Mouse (Mus musculus): ENCODE data around the gene Ugp2. TPM values are rescaled to one million over a fixed set of nuclear protein-coding genes. Genes with fewer than 3 reads are reported as not detected.
"Not testable (repeated sequence)": the region's sequence is repeated elsewhere in the genome, so short reads cannot be mapped to it uniquely, and the experiment has no call there.

Gene Ugp2
- total RNA-seq, 2 experiments from 2014 or later = 27.5 to 51.9 TPM

GRCm38 (mm10) chr11:21339088-21339487 lies 31.9 kb downstream of the Ugp2 start:
- ATAC-seq (replicated peaks; ENCODE audit: low FRiP score, poor library complexity, severe bottlenecking) = no peak

- ATAC-seq (replicated peaks; ENCODE audit: low FRiP score, poor library complexity, severe bottlenecking) = no peak
Measured at GRCm38 (mm10) chr11:21337855-21338254, 33.1 kb downstream of the Ugp2 start.

- no peak for ATAC-seq (replicated peaks; ENCODE audit: low FRiP score, poor library complexity, severe bottlenecking)
Measured at GRCm38 (mm10) chr11:21332639-21333295, 38.2 kb downstream of the Ugp2 start.

- ATAC-seq (replicated peaks; ENCODE audit: low FRiP score, poor library complexity, severe bottlenecking) = no peak
Measured at GRCm38 (mm10) chr11:21328141-21328540, 42.9 kb downstream of the Ugp2 start.

- ATAC-seq (replicated peaks; ENCODE audit: low FRiP score, poor library complexity, severe bottlenecking) = no peak
Measured at GRCm38 (mm10) chr11:21327486-21327885, 43.5 kb downstream of the Ugp2 start.

GRCm38 (mm10) chr11:21326770-21327169 lies 44.2 kb downstream of the Ugp2 start:
- 0 out of 2 replicates have a peak, but pooled peaks have one; percentile 53 for ATAC-seq (replicated peaks; ENCODE audit: low FRiP score, poor library complexity, severe bottlenecking)

GRCm38 (mm10) chr11:21325781-21326180 lies 45.2 kb downstream of the Ugp2 start:
- ATAC-seq (replicated peaks; ENCODE audit: low FRiP score, poor library complexity, severe bottlenecking) = no peak

GRCm38 (mm10) chr11:21322349-21322748 lies 48.7 kb downstream of the Ugp2 start:
- ATAC-seq (replicated peaks; ENCODE audit: low FRiP score, poor library complexity, severe bottlenecking) = peak; percentile 57; the same call in 1 of the 2 replicates

- ATAC-seq (replicated peaks; ENCODE audit: low FRiP score, poor library complexity, severe bottlenecking) = no peak
Measured at GRCm38 (mm10) chr11:21321577-21321976, 49.4 kb downstream of the Ugp2 start.

- peak; percentile 99 for ATAC-seq (replicated peaks; ENCODE audit: low FRiP score, poor library complexity, severe bottlenecking)
Measured at GRCm38 (mm10) chr11:21313922-21314657, 56.9 kb downstream of the Ugp2 start.

- no peak for ATAC-seq (replicated peaks; ENCODE audit: low FRiP score, poor library complexity, severe bottlenecking)
Measured at GRCm38 (mm10) chr11:21309516-21309915, 61.5 kb downstream of the Ugp2 start.

GRCm38 (mm10) chr11:21308119-21308518 lies 62.9 kb downstream of the Ugp2 start:
- ATAC-seq (replicated peaks; ENCODE audit: low FRiP score, poor library complexity, severe bottlenecking) = no peak

GRCm38 (mm10) chr11:21307078-21307668 lies 63.8 kb downstream of the Ugp2 start:
- no peak for ATAC-seq (replicated peaks; ENCODE audit: low FRiP score, poor library complexity, severe bottlenecking)

GRCm38 (mm10) chr11:21303619-21304018 lies 67.4 kb downstream of the Ugp2 start:
- ATAC-seq (replicated peaks; ENCODE audit: low FRiP score, poor library complexity, severe bottlenecking) = no peak

- ATAC-seq (replicated peaks; ENCODE audit: low FRiP score, poor library complexity, severe bottlenecking) = no peak
Measured at GRCm38 (mm10) chr11:21295486-21295885, 75.5 kb downstream of the Ugp2 start.

GRCm38 (mm10) chr11:21288153-21288552 lies 82.8 kb downstream of the Ugp2 start:
- ATAC-seq (replicated peaks; ENCODE audit: low FRiP score, poor library complexity, severe bottlenecking) = not testable (repeated sequence)

- ATAC-seq (replicated peaks; ENCODE audit: low FRiP score, poor library complexity, severe bottlenecking) = no peak
Measured at GRCm38 (mm10) chr11:21286391-21286790, 84.6 kb downstream of the Ugp2 start.

GRCm38 (mm10) chr11:21276151-21276550 lies 94.8 kb downstream of the Ugp2 start:
- no peak for ATAC-seq (replicated peaks; ENCODE audit: low FRiP score, poor library complexity, severe bottlenecking)

Measured in erythroblast, adult 5-6 weeks (primary cell).